Mouse (Mus musculus): ENCODE data around the gene Clybl.

- no peak for TF ChIP-seq GATA1 (IDR thresholded peaks at IDR 0.05; ENCODE audit: low read length)
- TF ChIP-seq TAL1 (IDR thresholded peaks at IDR 0.05; ENCODE audit: low read length), result no peak
Measured at GRCm38 (mm10) chr14:122416166-122416771, 234.8 kb downstream of the Clybl start.

Measured in erythroblast, embryonic 14.5 days (primary cell).